Mouse (Mus musculus) intestine, postnatal 0 days (tissue): ENCODE data around the gene Chst11. TPM values are rescaled to one million over a fixed set of nuclear protein-coding genes. Genes with fewer than 3 reads are reported as not detected.

ENCODE experiments used
- ATAC-seq: fragments of 200-750 bp; cut with Nextera tagmentation; 2 replicates; pipeline ENCODE4 v1.8.0; 2017; ENCODE audit warnings: mild to moderate bottlenecking, moderate TSS enrichment, moderate library complexity
- H3K27ac ChIP-seq: fragments of 300-500 bp; sonication (generic); 2 replicates; pipeline ENCODE4 v1.5.1; 2014; ENCODE audit warnings: mild to moderate bottlenecking, low read depth, low read length, moderate library complexity
- H3K27me3 ChIP-seq: fragments of 300-500 bp; sonication (generic); replicated peaks from 2 replicates; pipeline ENCODE4 v1.6.1; 2014; ENCODE audit warnings: low read length, mixed read lengths; ENCODE audit not compliant: control insufficient read depth, insufficient read depth
- H3K36me3 ChIP-seq: fragments of 300-500 bp; sonication (generic); 2 replicates; pipeline ENCODE4 v1.6.1; 2014; ENCODE audit warnings: mild to moderate bottlenecking, moderate library complexity; ENCODE audit not compliant: control insufficient read depth, insufficient read depth
- H3K4me1 ChIP-seq: fragments of 300-500 bp; sonication (generic); replicated peaks from 2 replicates; pipeline ENCODE4 v1.6.1; 2014; ENCODE audit warnings: antibody characterized with exemption, low read length, mixed read lengths; ENCODE audit not compliant: control insufficient read depth, insufficient read depth
- H3K4me2 ChIP-seq: fragments of 300-500 bp; sonication (generic); replicated peaks from 2 replicates; pipeline ENCODE4 v1.6.1; 2014; ENCODE audit warnings: low read depth, mild to moderate bottlenecking, moderate library complexity
- H3K4me3 ChIP-seq: fragments of 300-500 bp; sonication (generic); 2 replicates; pipeline ENCODE4 v1.5.1; 2014; ENCODE audit warnings: low read depth, low read length
- H3K9ac ChIP-seq: fragments of 300-500 bp; sonication (generic); 2 replicates; pipeline ENCODE4 v1.6.1; 2014; ENCODE audit warnings: mild to moderate bottlenecking, low read depth, low read length
- H3K9me3 ChIP-seq: fragments of 300-500 bp; sonication (generic); 2 replicates; pipeline ENCODE4 v1.6.1; 2016; ENCODE audit warnings: mixed run types; ENCODE audit not compliant: control insufficient read depth
- CTCF ChIP-seq: sonication (generic); IDR thresholded peaks from 2 replicates; pipeline ENCODE4 v1.5.1; 2016; ENCODE audit warnings: low read depth, mild to moderate bottlenecking, control low read depth, antibody characterized with exemption, moderate library complexity
- WGBS: fragments of 180-500 bp; shearing (Covaris S2); extraction: QIAGEN DNeasy Blood & Tissue Kit; methylation state at CpG from one replicate; pipeline ENCODE4 v1.1.7; 2014; 5-methylcytosine and 5-hydroxymethylcytosine counted together
- polyA plus RNA-seq: library from polyadenylated mRNA; unstranded; fragments of >200 nt; fragmentation: Nextera tagmentation; extraction: Ambion mirVana; gene quantifications from 2 replicates; pipeline ENCODE4 v1.2.1, GENCODE M21; 2015

The Chst11 gene
- polyA plus RNA-seq, 1 experiment from 2014 or later = 0.50 TPM

GRCm38 (mm10) chr10:83140258-83140936, 155.1 kb downstream of the Chst11 start:
- Histone ChIP-seq H3K4me3 (no peak overlapping the region), H3K9me3 (no peaks in the 10 kb centered on the region), H3K36me3 (no peaks in the 10 kb centered on the region), H3K27ac (no peak overlapping the region), H3K9ac (no peak overlapping the region), H3K4me2 (no peak overlapping the region), H3K4me1 (no peaks in the 10 kb centered on the region), H3K27me3 (no peaks in the 10 kb centered on the region)
- ATAC-seq = no peak
- TF ChIP-seq CTCF = no peak
- 67% methylated on average over 16 of the region's 16 CpGs for WGBS

DNA sequence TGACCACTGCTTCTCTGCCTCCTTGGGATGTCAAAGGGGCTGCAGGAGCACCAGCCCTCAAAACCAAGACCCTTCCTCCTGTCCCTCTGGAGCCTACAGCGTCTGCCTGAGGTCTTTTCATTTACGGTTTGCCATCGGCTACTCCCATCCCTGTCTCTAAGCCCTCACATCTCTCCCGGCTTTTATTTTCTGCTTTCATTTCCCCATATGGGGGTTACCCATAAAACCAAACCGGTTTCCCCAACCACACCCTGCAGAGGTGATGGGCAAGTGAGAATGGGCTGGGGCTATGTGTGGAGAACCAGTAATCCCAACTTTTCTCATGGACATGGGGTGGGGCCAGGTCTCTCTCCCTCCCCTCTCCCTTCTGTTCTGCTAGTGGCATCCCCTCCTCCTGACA, 156.1 kb downstream of the Chst11 start:
- H3K4me3 ChIP-seq = no peak overlapping the region
- H3K36me3 ChIP-seq = no peaks in the 10 kb centered on the region
- 68% methylated on average over 5 of the region's 5 CpGs for WGBS
- H3K27ac ChIP-seq = no peak overlapping the region
- no peak for ATAC-seq
- H3K9ac ChIP-seq = no peak overlapping the region
- no peak overlapping the region for H3K4me2 ChIP-seq
- H3K27me3 ChIP-seq = no peaks in the 10 kb centered on the region
- TF ChIP-seq CTCF = no peak
- H3K9me3 ChIP-seq = no peaks in the 10 kb centered on the region
- no peaks in the 10 kb centered on the region for H3K4me1 ChIP-seq

GRCm38 (mm10) chr10:83143049-83143448, 157.8 kb downstream of the Chst11 start:
- Histone ChIP-seq H3K27me3 (no peaks in the 10 kb centered on the region), H3K4me2 (no peak overlapping the region), H3K9me3 (no peaks in the 10 kb centered on the region), H3K27ac (no peak overlapping the region), H3K4me1 (no peaks in the 10 kb centered on the region), H3K36me3 (no peaks in the 10 kb centered on the region), H3K4me3 (no peak overlapping the region), H3K9ac (no peak overlapping the region)
- WGBS = 82% methylated on average over 10 of the region's 10 CpGs
- ATAC-seq = no peak
- TF ChIP-seq CTCF = no peak

DNA sequence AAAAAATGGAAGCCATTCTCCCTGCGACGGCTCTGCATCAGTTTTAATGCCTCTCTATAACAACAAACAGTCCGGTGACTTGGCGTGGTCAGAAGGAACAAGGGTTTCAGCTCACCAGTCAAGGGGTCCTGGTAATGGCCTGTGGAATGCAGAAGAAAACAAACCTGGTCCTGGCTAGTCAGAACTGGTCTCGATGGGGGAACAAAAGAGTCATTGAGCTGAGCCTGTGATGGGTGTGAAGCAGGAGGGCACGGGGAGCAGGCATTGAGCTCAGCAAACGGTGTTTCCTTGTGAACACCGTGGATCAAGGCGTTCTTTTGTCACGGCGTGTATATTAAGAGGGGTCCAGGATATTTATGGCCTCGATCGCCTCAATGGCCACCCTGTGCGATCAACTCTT, 160.5 kb downstream of the Chst11 start:
- H3K36me3 ChIP-seq = no peaks in the 10 kb centered on the region
- WGBS = 66% methylated on average over 14 of the region's 14 CpGs
- H3K27me3 ChIP-seq = no peaks in the 10 kb centered on the region
- H3K9ac ChIP-seq = no peak overlapping the region
- H3K4me2 ChIP-seq = no peak overlapping the region
- no peak for TF ChIP-seq CTCF
- H3K4me1 ChIP-seq = 0 out of 2 replicates have a peak, but pooled peaks cover 2% of the 10 kb centered on the region
- H3K27ac ChIP-seq = no peak overlapping the region
- H3K9me3 ChIP-seq = no peaks in the 10 kb centered on the region
- no peak overlapping the region for H3K4me3 ChIP-seq
- ATAC-seq = no peak

GRCm38 (mm10) chr10:83149342-83150178, 164.3 kb downstream of the Chst11 start:
- Histone ChIP-seq H3K9ac (no peak overlapping the region), H3K4me2 (no peak overlapping the region), H3K9me3 (no peaks in the 10 kb centered on the region), H3K27me3 (no peaks in the 10 kb centered on the region), H3K4me1 (0 out of 2 replicates have a peak, but pooled peaks cover 2% of the 10 kb centered on the region), H3K27ac (no peak overlapping the region), H3K4me3 (no peak overlapping the region), H3K36me3 (no peaks in the 10 kb centered on the region)
- 76% methylated on average over 12 of the region's 12 CpGs for whole genome bisulfite sequencing
- ATAC-seq = no peak
- no peak for TF ChIP-seq CTCF

- 77% methylated on average over 7 of the region's 7 CpGs for WGBS
Measured at GRCm38 (mm10) chr10:83150587-83150986, 165.3 kb downstream of the Chst11 start.

More at GRCm38 (mm10) chr10:83150587-83150986, 165.3 kb downstream of the Chst11 start:
- no peak for TF ChIP-seq CTCF
- Histone ChIP-seq H3K4me1 (0 out of 2 replicates have a peak, but pooled peaks cover 2% of the 10 kb centered on the region), H3K27me3 (no peaks in the 10 kb centered on the region), H3K4me3 (no peak overlapping the region), H3K9me3 (no peaks in the 10 kb centered on the region), H3K27ac (no peak overlapping the region), H3K9ac (no peak overlapping the region), H3K4me2 (no peak overlapping the region), H3K36me3 (no peaks in the 10 kb centered on the region)
- ATAC-seq = no peak
